Mouse (Mus musculus) E14TG2a.4 (cell line): ENCODE results near the gene Mansc1.
A peak's percentile ranks its signal among the peaks of the same experiment; 100 is the strongest.

Experiments
- CTCF ChIP-seq: conservative IDR thresholded peaks from 2 replicates; pipeline ENCODE4 v1.5.1; 2014; ENCODE audit warnings: low read length
- NANOG ChIP-seq: IDR thresholded peaks from 2 replicates; pipeline ENCODE4 v1.6.1; 2014; ENCODE audit warnings: borderline replicate concordance, low read length, mixed read lengths

GRCm38 (mm10) chr6:134578039-134578438, 54.2 kb downstream of the Mansc1 start:
- TF ChIP-seq CTCF (no peak), NANOG (peak; percentile 18; the same call in 1 of the 2 replicates)
